Mouse (Mus musculus) MEL (cell line): ENCODE data around the gene Tmem45b. TPM values are rescaled to one million over a fixed set of nuclear protein-coding genes. Genes with fewer than 3 reads are reported as not detected.

Source experiments
- DNase-seq: peaks from one replicate; pipeline ENCODE4 v3.0.0; 2011; ENCODE audit warnings: low read depth, low spot score
- H3K27ac ChIP-seq: 2 replicates; pipeline ENCODE4 v1.5.1; 2012; ENCODE audit warnings: low read depth, mild to moderate bottlenecking, control low read depth, low read length, moderate library complexity; ENCODE audit not compliant: control insufficient read depth
- H3K27me3 ChIP-seq, 2 experiments: fragments of 150-350 bp in 1 of 2; sonication (generic) in 1 of 2; 2 replicates each; pipeline ENCODE4 v1.6.1; 2012; ENCODE audit warnings: low read length in 2 of 2, mild to moderate bottlenecking in 2 of 2, improper control_type of control experiment in 1 of 2, moderate library complexity in 1 of 2; ENCODE audit not compliant: insufficient read depth in 2 of 2, control insufficient read depth in 1 of 2
- H3K36me3 ChIP-seq, 2 experiments: 2 replicates each; pipeline ENCODE4 v1.6.1; 2012 to 2014; ENCODE audit warnings: low read length in 2 of 2, improper control_type of control experiment in 1 of 2, inconsistent platforms in 1 of 2, mild to moderate bottlenecking in 1 of 2; ENCODE audit not compliant: insufficient read depth in 2 of 2, control insufficient read depth in 1 of 2
- H3K4me1 ChIP-seq, 2 experiments: fragments of 150-350 bp in 1 of 2; sonication (generic) in 1 of 2; 2 replicates each; pipeline ENCODE4 v1.6.1; 2012; ENCODE audit warnings: low read length in 2 of 2, improper control_type of control experiment in 1 of 2, mild to moderate bottlenecking in 1 of 2; ENCODE audit not compliant: insufficient read depth in 2 of 2, control insufficient read depth in 1 of 2
- H3K4me3 ChIP-seq, 2 experiments: fragments of 150-350 bp in 1 of 2; sonication (generic) in 1 of 2; 2 replicates each; pipeline ENCODE4 v1.5.1; 2012; ENCODE audit warnings: low read depth in 2 of 2, low read length in 2 of 2, mild to moderate bottlenecking in 2 of 2, moderate library complexity in 2 of 2, control low read depth in 1 of 2, improper control_type of control experiment in 1 of 2; ENCODE audit not compliant: control insufficient read depth in 1 of 2, insufficient read depth in 1 of 2
- H3K79me2 ChIP-seq: 2 replicates; pipeline ENCODE4 v1.6.1; 2012; ENCODE audit warnings: mild to moderate bottlenecking, low read length, moderate library complexity; ENCODE audit not compliant: control insufficient read depth, poor library complexity, insufficient read depth
- H3K9ac ChIP-seq: 2 replicates; pipeline ENCODE4 v1.6.1; 2012; ENCODE audit warnings: low read depth, mild to moderate bottlenecking, control low read depth, low read length, moderate library complexity; ENCODE audit not compliant: control insufficient read depth, poor library complexity, severe bottlenecking
- H3K9me3 ChIP-seq: fragments of 150-350 bp; sonication (generic); replicated peaks from 2 replicates; pipeline ENCODE4 v1.6.1; 2012; ENCODE audit warnings: mild to moderate bottlenecking, low read length, improper control_type of control experiment, moderate library complexity; ENCODE audit not compliant: insufficient read depth
- BHLHE40 ChIP-seq: IDR thresholded peaks from 2 replicates; pipeline ENCODE4 v1.6.1; 2012; ENCODE audit warnings: low read depth, mild to moderate bottlenecking, inconsistent platforms, low read length, improper control_type of control experiment, borderline replicate concordance
- CHD2 ChIP-seq: IDR thresholded peaks from 2 replicates; pipeline ENCODE4 v1.6.1; 2011; ENCODE audit warnings: low read length, improper control_type of control experiment
- E2F4 ChIP-seq: IDR thresholded peaks from 2 replicates; pipeline ENCODE4 v1.6.1; 2011; ENCODE audit warnings: low read depth, low read length, improper control_type of control experiment, borderline replicate concordance
- ETS1 ChIP-seq: IDR thresholded peaks from 2 replicates; pipeline ENCODE4 v1.6.1; 2012; ENCODE audit warnings: low read depth, mild to moderate bottlenecking, inconsistent platforms, low read length, improper control_type of control experiment, moderate library complexity
- GABPA ChIP-seq: IDR thresholded peaks from 2 replicates; pipeline ENCODE4 v1.6.1; 2012; ENCODE audit warnings: low read depth, mild to moderate bottlenecking, inconsistent platforms, low read length, improper control_type of control experiment, moderate library complexity
- MAFK ChIP-seq: IDR thresholded peaks from 2 replicates; pipeline ENCODE4 v1.6.1; 2011; ENCODE audit warnings: low read depth, mild to moderate bottlenecking, low read length, improper control_type of control experiment, borderline replicate concordance
- MAX ChIP-seq: IDR thresholded peaks from 2 replicates; pipeline ENCODE4 v1.6.1; 2011; ENCODE audit warnings: low read length, improper control_type of control experiment
- MEF2A ChIP-seq: IDR thresholded peaks from 2 replicates; pipeline ENCODE4 v1.6.1; 2014; ENCODE audit warnings: low read depth, mild to moderate bottlenecking, inconsistent platforms, low read length, improper control_type of control experiment; ENCODE audit not compliant: poor library complexity, insufficient replicate concordance, severe bottlenecking; ENCODE audit errors: extremely low read depth
- NELFE ChIP-seq: IDR thresholded peaks from 2 replicates; pipeline ENCODE4 v1.6.1; 2011; ENCODE audit warnings: low read depth, low read length, improper control_type of control experiment
- POLR2A ChIP-seq, 2 experiments: IDR thresholded peaks; 2 replicates each; pipeline ENCODE4 v1.6.1; 2011 to 2012; ENCODE audit warnings: low read length in 2 of 2, mild to moderate bottlenecking in 2 of 2, control low read depth in 1 of 2, improper control_type of control experiment in 1 of 2, low read depth in 1 of 2, moderate library complexity in 1 of 2; ENCODE audit not compliant: control insufficient read depth in 1 of 2, insufficient read depth in 1 of 2, poor library complexity in 1 of 2
- POLR2AphosphoS5 ChIP-seq: IDR thresholded peaks from 2 replicates; pipeline ENCODE4 v1.6.1; 2012; ENCODE audit warnings: low read depth, borderline replicate concordance, mild to moderate bottlenecking, inconsistent platforms, low read length, moderate library complexity, mixed read lengths
- RAD21 ChIP-seq: IDR thresholded peaks from 2 replicates; pipeline ENCODE4 v1.6.1; 2011; ENCODE audit warnings: mild to moderate bottlenecking, low read depth, low read length, improper control_type of control experiment
- SIN3A ChIP-seq: IDR thresholded peaks from 2 replicates; pipeline ENCODE4 v1.6.1; 2012; ENCODE audit warnings: low read length, improper control_type of control experiment, inconsistent platforms
- TBP ChIP-seq: IDR thresholded peaks from 2 replicates; pipeline ENCODE4 v1.8.0; 2011; ENCODE audit warnings: low read depth, low read length, improper control_type of control experiment
- USF1 ChIP-seq: IDR thresholded peaks from 2 replicates; pipeline ENCODE4 v1.6.1; 2014; ENCODE audit warnings: low read depth, mild to moderate bottlenecking, inconsistent platforms, low read length, improper control_type of control experiment, moderate library complexity
- USF2 ChIP-seq, 2 experiments: IDR thresholded peaks; 2 replicates each; pipeline ENCODE4 v1.6.1; 2011 to 2012; ENCODE audit warnings: improper control_type of control experiment in 2 of 2, low read length in 2 of 2, borderline replicate concordance in 1 of 2, inconsistent platforms in 1 of 2, low read depth in 1 of 2, mild to moderate bottlenecking in 1 of 2; ENCODE audit not compliant: insufficient read depth in 1 of 2
- ZC3H11A ChIP-seq: IDR thresholded peaks from 2 replicates; pipeline ENCODE4 v1.6.1; 2012; ENCODE audit warnings: low read depth, mild to moderate bottlenecking, inconsistent platforms, low read length, improper control_type of control experiment
- ZKSCAN1 ChIP-seq: IDR thresholded peaks from 2 replicates; pipeline ENCODE4 v1.6.1; 2012; ENCODE audit warnings: low read depth, mild to moderate bottlenecking, inconsistent platforms, low read length, improper control_type of control experiment, moderate library complexity
- polyA plus RNA-seq, 2 experiments: library from polyadenylated mRNA; stranded (reverse) in 1 of 2; unstranded in 1 of 2; fragments of >175 nt in 1 of 2; fragments of >200 nt in 1 of 2; gene quantifications; 2 replicates each; pipeline versions ENCODE4 v1.2.1 to v1.2.4; 2012; ENCODE audit warnings: low replicate concordance in 2 of 2, low read depth in 1 of 2; ENCODE audit not compliant: insufficient read length in 2 of 2, insufficient read depth in 1 of 2, missing spikeins in 1 of 2
- total RNA-seq: library from RNA; depleted of rRNA; stranded (reverse); fragments of 300-350 nt; gene quantifications from 2 replicates; pipeline ENCODE4 v1.2.3, GENCODE M21; 2012

Tmem45b gene
- total and polyA plus RNA-seq, 3 experiments: not detected

GRCm38 (mm10) chr9:31444236-31444635 is 20.0 kb downstream of the Tmem45b start:
- no peak overlapping the region for H3K9ac ChIP-seq

GRCm38 (mm10) chr9:31441487-31441886 is 22.8 kb downstream of the Tmem45b start:
- H3K27me3 ChIP-seq: peaks cover 5 to 6% of the 10 kb centered on the region in 2 experiments
- H3K27ac ChIP-seq: no peak overlapping the region
- TF ChIP-seq MAFK (no peak), POLR2A (IDR thresholded peaks at IDR 0.05; ENCODE audit: control insufficient read depth in 1 of 2, insufficient read depth in 1 of 2, low read depth in 1 of 2, low read length in 2 of 2, poor library complexity in 1 of 2) (no peak), USF1 (no peak), USF2 (IDR thresholded peaks at IDR 0.05; ENCODE audit: borderline replicate concordance in 1 of 2, insufficient read depth in 1 of 2, low read depth in 1 of 2, low read length in 2 of 2) (no peak), NELFE (no peak), POLR2AphosphoS5 (no peak)

More at GRCm38 (mm10) chr9:31444236-31444635, 20.0 kb downstream of the Tmem45b start:
- Histone ChIP-seq H3K4me1 (no peaks in the 10 kb centered on the region), H3K27ac (no peak overlapping the region), H3K9me3 (no peaks in the 10 kb centered on the region), H3K4me3 (no peak overlapping the region), H3K36me3 (no peaks in the 10 kb centered on the region), H3K79me2 (no peaks in the 10 kb centered on the region), H3K27me3 (peaks cover 4 to 6% of the 10 kb centered on the region in 2 experiments; a peak in 3 of 4 replicates)
- DNase-seq: no peak
- TF ChIP-seq ETS1 (no peak), MAX (no peak), ZC3H11A (no peak), NELFE (no peak), CHD2 (no peak)

GRCm38 (mm10) chr9:31440366-31440765 is 23.9 kb downstream of the Tmem45b start:
- TF ChIP-seq MEF2A (no peak), ETS1 (no peak), ZKSCAN1 (no peak), TBP (no peak), SIN3A (no peak), RAD21 (no peak), GABPA (no peak), BHLHE40 (no peak), E2F4 (no peak)
- TF ChIP-seq, all 39 proteins: peak for 0
- H3K4me3 ChIP-seq: no peak overlapping the region
- H3K36me3 ChIP-seq: no peaks in the 10 kb centered on the region
- DNase-seq: no peak
- no peak overlapping the region for H3K9ac ChIP-seq
- H3K27me3 ChIP-seq: peaks cover 4 to 5% of the 10 kb centered on the region in 2 experiments
- H3K9me3 ChIP-seq: no peaks in the 10 kb centered on the region
- no peak overlapping the region for H3K27ac ChIP-seq
- no peaks in the 10 kb centered on the region for H3K79me2 ChIP-seq
- no peaks in the 10 kb centered on the region for H3K4me1 ChIP-seq

More at GRCm38 (mm10) chr9:31441487-31441886, 22.8 kb downstream of the Tmem45b start:
- H3K79me2 ChIP-seq: no peaks in the 10 kb centered on the region
- no peak overlapping the region for H3K4me3 ChIP-seq
- H3K4me1 ChIP-seq: no peaks in the 10 kb centered on the region
- H3K9me3 ChIP-seq: no peaks in the 10 kb centered on the region
- H3K36me3 ChIP-seq: no peaks in the 10 kb centered on the region
- H3K9ac ChIP-seq: no peak overlapping the region
- DNase-seq: no peak
